Mouse (Mus musculus) mouse embryonic stem cell (cell line): ENCODE measurements around the gene Trabd2b.

Experiments used
- in situ Hi-C, 2 experiments: fragments of 300-500 bp; cut with MboI; formaldehyde crosslinking; loops; 1 replicate in 1 of 2; 3 replicates in 1 of 2; pipeline ENCODE4 v1.14.3; 2019 to 2020; ENCODE audit warnings: low sequenced_read_pairs in 2 of 2, low pct_unique_long_range_greater_than_20kb in 1 of 2, mixed read lengths in 1 of 2; ENCODE audit not compliant: unreplicated experiment in 1 of 2

Gene Trabd2b

DNA sequence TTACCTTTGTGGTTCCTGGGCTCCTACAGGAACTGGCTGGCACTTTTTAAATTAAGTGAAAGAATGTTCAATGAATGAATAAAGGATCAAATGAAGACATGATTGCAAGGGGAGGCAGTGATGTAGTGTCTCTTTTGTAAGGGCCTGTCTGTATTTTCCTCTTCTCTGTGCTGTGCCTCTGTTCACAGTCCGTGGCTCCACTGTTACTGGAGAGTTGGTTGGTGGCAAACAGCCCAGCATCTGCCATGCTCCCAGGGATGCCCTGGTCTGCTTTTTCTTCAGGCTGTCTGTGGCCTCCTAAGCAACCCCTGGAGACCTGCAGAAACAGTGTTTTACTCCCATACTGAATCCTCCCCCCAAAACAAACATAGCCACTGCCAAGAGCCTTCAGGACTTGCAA is 63.4 kb downstream of the Trabd2b start:
- in situ Hi-C loops, result no loop called here

DNA sequence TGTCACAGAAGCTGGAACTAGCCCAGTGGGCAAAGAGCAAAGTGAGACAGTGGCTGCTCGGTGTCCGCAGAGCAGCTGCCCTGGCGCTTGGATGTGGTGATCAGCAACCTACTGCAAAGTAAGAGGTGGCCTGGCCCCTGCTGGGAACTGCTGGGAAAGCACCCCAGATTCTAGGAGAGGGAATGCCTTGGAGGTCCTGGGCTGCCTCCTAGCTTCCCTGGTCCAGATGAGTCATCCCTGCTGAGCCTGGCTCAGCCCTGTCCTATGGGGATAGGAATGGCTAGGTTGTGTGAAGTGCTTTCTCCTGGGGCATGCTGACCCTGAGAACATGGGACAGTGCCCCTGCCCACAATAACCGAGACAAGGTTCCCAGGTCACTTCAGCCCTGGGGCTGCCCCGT is 65.6 kb downstream of the Trabd2b start:
- in situ Hi-C loops, result no loop called here

DNA sequence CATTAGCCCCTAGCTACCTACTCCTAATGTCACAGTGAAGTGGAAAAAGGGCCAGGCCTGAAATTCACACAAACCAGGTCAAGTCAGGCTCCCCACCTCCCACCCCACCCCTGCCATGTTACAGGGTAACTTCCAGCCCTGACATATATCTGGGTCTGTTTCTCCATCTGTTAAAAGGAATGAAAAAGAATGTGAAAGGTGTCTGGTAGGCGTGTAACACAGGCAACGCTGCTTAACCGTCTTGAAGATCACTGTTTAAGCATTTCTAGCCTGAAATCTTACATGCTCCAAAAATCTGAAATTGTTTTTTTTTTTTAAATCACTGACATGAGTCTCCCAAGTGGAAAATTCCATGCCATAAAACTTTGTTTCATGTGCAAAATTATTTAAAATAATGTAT is 69.8 kb downstream of the Trabd2b start:
- in situ Hi-C loops, result no loop called here

DNA sequence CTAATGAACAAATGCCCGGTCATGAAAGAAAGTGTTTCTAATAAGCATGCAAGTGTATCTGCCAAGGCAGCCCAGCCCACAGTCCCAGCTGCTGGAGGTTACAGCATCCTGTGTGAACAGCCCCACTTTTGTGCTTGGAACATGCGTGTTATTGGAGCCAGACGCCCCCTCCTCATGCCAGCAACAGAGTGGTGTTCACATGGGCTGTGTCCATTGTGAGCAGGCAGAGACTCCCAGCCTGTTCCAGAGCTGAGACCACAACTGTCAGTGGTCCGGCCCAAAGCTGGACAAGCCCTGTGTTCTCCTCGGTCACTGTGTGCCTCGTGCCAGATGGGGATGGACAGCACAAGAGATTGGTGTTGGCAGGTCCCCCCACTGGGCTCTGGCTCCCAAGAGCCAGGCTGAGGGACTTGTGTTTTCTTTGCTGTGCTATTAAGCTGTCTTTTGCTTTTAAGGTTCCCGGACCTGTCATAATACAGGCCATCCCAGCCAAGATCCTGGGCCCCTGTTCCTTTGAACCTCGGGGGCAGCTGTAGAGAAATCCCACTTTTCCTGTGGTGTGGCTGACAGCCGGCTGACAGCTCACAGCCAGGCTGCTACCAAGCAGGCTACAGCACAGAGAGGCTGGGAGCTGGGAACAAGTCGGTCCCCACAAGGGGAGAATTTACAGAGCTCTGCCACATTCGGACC is 70.7 kb downstream of the Trabd2b start:
- in situ Hi-C loops, result no loop called here

DNA sequence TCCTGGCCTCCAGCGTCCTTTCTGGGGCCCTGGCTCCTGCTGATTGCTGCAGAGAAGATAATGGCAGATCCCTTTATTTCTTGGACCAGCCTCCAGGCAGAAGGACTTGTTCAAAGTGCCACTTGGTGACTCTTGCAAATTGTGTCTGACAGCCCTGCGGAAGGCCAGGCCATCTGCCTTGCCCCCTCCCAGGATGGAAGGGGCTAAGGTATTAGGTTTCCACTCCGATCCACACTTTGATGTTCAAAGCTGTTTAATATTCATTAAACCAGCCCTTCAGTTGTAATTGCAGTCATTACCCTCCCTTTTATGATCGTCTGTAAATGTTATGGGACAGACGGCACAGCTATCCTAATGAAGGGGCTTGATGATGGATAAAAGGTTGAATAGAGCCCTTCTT is 75.0 kb downstream of the Trabd2b start:
- in situ Hi-C loops, result no loop called here

DNA sequence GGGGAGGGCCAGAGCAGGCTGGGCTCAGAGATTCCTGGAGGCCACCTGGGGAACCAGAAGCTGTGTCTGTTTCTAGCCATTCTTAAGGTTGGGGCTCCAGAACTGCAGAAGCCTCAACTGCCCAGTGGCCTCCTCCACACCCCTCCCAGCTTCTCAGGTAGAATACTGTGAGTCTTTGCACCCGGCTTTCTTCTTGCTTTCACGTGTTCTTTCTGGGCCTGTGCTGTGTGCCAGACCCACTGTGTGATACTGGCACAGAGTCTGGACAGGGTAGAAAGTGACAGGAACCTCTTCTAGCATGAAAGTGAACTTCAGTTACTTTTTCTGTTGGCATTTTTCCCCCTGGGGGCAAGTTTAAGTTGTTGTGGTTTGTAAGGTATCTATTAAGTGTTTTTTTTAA is 77.6 kb downstream of the Trabd2b start:
- in situ Hi-C loops, result no loop called here

DNA sequence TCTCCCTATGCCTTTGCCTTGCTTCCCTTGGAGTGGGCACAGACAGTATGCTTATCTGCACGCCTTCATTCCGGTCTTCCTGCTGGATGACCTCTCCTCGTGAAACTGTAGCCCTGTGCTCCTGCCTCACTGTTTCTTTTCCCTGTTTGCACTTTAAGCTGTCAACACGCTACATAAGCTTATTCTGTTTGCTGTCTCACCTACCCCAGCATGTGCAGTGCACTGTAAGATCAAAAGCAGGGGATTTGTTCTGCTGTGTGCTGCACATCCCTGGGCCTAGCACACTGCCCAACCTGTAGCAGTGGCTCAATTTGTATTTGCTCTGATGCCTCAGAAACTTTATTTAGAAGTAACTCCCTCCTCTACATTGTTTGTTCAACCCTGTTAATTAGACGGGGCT is 79.5 kb downstream of the Trabd2b start:
- in situ Hi-C loops, result no loop called here

DNA sequence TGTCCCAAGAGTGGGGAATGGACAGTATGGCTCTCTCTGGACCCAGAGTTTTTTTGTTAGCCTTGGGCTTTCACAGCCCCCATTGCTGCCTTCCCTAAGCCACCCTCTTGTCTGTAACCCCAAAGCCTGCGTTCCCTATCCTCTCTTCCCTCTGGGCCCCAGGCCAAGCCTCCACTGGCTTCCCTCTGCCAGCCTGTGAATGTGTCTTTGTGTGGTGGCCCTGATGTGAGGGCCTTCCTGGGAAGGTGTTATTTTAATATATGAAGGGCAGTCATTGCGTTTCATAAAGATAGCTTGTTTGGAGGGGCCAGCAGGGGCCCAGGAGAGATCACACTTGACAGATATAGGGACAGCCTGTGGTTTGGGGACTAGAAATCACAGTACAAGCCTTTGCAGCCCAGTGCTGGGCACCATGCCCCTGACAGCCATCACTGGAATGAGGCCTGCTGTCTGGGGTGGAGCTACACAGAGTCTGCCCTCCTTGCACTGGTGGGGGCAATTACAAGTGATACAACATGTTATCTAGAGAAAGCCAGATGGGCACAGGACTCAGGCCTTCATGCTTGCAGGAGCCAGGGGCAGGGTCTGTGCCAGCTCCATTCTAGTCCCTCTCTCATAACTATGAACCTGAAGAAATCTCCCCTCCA is 80.5 kb downstream of the Trabd2b start:
- in situ Hi-C loops, result no loop called here

DNA sequence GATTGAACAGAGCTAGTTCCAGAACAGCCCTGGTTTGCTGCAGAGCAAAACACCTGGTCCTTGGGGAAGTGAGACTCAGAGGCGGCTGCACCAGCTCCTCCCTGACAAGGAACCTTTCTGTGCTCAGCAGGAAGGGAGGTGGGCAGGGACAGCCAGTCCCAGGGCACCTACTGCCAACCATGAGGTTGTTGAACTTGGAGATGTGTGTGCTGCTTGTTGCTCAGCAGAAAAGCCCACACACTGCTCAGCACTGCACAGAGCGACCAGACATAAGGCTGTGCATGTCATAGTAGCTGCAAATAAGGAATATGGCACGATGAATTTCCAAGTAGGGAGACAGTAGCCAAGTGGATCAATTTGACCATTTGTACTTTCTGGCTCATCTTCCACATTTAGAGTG is 81.2 kb downstream of the Trabd2b start:
- in situ Hi-C loops, result no loop called here

DNA sequence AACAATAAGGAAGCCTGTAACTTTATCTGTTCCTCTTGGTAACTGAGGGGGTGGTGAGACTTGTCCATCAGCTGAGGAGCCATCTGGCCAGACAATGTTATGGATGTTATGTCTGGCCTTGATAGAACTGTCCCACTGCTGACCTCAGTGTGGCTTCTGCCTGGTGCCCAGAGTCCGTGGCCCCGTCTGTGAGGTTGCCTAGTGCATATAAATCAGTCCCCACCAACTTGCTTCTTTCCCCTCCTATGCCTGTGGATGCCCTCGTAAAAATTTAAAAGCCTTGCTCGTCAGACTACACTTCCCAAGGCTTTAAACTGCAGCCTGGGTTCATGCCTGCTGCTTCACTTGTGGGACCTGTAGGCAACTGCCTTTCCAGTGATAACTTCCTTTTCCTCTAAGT is 85.6 kb downstream of the Trabd2b start:
- in situ Hi-C loops, result no loop called here

DNA sequence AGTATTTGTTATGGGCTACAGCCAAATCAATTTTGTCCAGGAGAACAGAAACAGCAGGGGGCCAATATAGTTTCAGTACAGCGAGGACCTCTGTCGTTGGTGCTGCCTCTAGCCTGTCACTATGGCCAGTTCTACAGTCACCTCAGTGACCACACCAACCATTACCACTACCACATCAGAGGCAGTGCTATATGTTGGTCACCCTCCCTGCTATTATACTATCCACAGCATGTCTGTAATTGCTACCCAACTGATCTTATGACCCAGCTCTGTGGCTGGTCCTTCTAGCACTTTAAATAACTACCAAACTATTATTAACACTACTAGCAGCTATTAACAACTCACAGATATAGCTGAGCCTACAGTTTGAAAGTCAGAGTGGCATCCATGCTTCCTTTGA is 87.5 kb downstream of the Trabd2b start:
- in situ Hi-C loops, result no loop called here

DNA sequence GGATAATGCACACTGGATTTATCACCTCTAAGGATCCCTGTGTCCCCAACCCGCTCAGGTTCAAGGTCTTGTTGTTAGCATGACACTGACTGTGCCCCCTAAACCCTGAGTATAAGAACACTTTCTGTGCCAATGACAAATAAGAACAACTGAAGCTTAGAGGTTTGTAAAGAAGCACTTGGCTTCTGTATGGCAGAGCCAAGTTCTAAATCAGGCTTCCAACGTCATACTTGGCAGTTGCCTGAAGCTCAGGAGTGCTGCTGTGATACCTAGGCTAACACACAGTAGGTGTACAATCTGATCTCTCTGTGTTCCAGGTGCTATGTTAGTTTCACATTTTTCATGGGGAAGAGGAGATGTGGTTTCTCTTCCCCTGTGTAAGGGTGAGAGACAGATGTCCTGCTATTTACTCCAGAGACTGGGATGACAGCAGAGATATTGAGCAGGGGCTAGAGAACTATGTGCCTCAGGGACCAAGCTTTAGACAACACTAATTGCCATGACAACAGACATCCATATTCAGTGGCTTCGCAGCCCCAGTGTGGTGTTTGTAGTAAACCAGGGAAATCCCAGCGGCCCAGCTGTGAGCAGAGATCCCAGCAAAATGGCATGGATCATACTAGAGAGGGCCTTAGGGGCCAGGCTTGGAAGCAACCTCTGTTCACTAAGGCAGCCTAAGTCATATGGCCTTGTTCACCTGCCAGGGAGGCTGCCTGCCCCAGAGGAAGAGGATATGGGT is 89.3 kb downstream of the Trabd2b start:
- in situ Hi-C loops, result no loop called here

DNA sequence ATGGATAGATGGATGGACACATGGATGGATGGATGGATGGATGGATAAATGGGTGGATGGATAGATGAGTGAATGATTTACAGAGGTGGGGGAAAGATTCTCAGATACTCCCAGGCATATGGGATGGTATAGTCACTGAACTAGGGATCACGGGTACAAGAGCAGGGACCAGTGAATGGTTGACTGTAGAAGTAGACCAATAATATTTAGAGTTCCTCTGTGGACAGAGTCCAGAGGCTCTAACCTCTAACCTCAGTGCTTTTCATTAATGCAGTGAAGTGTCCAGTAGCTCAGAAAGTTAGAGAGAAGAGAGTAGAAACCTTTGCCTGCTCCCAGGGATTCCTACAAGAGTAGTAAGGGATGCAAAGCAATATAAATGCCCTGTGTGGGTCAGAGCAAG is 93.1 kb downstream of the Trabd2b start:
- in situ Hi-C loops, result no loop called here

DNA sequence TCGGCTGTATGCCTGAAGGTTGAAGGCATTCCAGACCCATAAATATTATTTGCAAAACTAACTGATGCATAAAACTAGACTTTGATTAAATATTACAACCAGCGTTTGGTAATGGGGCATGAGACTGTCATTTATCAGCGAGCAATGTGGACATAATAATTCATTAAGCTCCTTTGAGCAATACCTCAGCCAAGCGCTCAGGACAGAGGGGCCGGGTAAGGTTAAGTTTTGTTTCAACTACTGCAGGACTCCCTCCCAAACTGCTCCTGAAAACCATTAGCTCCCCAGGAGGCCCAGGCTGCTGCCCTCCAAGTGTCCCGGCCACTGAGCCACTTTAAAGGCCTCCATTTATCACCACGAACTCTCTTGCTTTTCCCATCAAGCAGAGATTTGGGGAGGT is 93.8 kb downstream of the Trabd2b start:
- in situ Hi-C loops, result no loop called here

DNA sequence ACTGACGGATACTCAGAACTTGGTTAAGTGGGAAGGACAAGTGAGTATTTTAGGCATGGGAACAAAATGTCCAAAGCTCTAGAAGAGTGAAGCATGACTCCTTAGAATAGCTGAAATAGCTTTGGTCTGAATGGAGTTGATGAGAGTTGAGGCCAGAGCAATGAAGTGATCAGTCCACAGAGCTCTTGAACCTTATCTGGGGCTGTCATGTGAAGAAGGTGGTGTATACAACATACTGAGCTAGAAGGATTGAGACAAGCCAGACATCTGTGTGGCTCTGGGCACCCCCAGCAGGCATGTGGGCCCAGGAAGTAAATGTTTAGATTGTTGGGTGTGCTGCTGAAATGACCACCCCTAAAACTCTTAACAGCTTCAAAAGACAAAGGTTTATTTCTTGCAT is 94.5 kb downstream of the Trabd2b start:
- in situ Hi-C loops, result no loop called here

DNA sequence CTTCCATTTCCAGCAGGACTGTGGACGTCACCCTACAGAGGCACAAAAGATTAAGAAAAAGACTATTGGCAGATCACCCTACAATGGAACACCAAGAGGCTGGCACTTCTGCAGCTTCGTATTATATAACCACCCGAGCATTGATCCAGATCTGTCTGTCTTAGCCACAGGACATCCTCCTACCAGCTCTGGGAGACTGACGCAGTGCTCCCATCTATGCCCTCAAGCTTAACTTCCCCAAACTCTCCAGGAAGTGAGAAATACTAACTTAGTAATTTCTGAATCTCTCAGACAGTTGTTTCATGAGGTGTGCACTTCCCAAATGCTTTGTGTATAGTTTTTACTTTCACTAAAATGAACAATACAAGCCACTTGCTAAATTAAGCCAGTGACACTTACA is 95.1 kb downstream of the Trabd2b start:
- in situ Hi-C loops, result no loop called here

DNA sequence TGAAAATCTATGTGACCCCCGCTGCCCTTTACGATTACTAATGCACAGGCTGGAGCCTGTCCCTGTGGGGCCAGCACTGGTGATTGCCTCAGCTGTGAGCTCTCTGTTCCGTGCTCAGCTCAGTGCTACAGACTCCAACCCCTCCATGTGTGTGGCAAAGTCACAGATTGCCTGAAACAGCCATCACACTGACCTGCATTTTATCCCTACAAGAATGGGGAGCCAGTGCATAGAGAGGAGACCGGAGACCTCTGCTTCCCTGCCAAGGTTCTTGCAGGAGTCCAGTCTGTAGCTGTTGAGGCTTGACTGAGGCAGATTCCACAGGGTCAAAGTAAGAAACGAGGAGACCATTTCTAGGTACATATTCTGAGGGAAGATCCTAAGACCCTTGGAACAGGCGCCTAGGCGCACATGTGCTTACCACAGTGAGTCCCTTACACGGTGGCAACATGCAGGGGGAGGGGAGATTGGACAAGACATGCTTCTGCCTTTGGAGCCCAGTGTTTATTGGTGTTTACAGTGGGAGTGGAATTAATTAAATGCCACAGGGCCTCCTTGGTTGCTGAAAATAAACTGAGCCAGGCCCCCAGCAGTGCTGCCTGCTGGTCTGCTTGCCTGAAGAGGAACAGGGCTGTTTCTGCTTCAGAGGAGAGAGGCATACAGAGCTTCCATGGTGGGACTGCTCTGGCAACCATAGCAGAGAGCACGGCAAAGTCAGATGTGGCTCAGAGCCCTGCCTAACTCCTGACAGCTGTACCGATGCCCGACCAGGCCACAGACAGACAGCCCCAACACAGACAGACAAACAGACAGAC is 97.9 kb downstream of the Trabd2b start:
- in situ Hi-C loops, result no loop called here

DNA sequence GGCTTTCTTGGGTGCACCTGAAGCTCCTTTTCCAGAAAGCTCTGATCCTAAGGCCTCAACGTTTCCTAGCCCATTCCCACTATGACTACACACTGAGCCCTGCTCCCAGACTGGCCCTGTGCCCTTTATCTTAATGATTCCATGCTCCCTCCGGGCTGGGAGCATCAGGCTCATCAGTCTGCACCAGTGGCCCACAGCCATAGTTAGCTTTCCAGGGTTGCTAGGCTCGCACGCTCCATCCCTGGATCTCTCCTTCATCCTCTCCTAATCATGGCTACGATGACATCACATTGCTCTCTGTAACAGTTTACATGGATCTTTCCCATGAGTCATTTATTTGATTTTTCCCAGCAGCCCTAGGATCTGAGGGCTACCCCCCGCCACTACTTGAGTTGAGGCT is 103.1 kb downstream of the Trabd2b start:
- in situ Hi-C loops, result no loop called here

DNA sequence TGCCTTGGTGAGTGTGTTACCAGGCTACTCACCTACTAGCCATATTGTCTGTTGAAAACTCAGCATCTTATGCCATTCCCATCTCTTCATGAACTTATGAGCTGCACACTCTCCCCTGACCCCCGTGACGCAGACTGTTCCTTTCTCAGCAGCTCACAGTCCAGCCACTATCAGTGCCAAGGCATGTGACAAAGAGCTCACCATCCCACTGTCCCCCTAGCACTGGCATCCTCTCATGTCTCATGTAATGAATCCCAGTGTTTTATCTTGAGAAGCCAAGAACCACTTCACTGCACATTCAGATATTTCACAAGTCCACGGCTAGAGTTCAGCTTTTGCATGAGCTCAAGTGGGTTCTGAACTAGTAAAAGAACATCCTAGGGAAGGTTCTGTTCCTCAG is 105.1 kb downstream of the Trabd2b start:
- in situ Hi-C loops, result no loop called here
